Mouse (Mus musculus) intestine, embryonic 16.5 days (tissue): ENCODE results near the gene Surf2. TPM values are rescaled to one million over a fixed set of nuclear protein-coding genes. Genes with fewer than 3 reads are reported as not detected.

Source experiments
- ATAC-seq: fragments of 200-750 bp; cut with Nextera tagmentation; 2 replicates; pipeline ENCODE4 v1.8.0; 2017; ENCODE audit warnings: moderate TSS enrichment, moderate library complexity
- H3K27ac ChIP-seq: fragments of 300-500 bp; sonication (generic); 2 replicates; pipeline ENCODE4 v1.5.1; 2014; ENCODE audit warnings: mild to moderate bottlenecking, low read length
- H3K27me3 ChIP-seq: fragments of 300-500 bp; sonication (generic); replicated peaks from 2 replicates; pipeline ENCODE4 v1.6.1; 2014; ENCODE audit warnings: low read length, control low read depth, mixed read lengths; ENCODE audit not compliant: control insufficient read depth, insufficient read depth
- H3K36me3 ChIP-seq: fragments of 300-500 bp; sonication (generic); 2 replicates; pipeline ENCODE4 v1.6.1; 2014; ENCODE audit warnings: low read length, control low read depth; ENCODE audit not compliant: control insufficient read depth, insufficient read depth
- H3K4me1 ChIP-seq: fragments of 300-500 bp; sonication (generic); 2 replicates; pipeline ENCODE4 v1.6.1; 2014; ENCODE audit warnings: low read length, control low read depth, mixed read lengths; ENCODE audit not compliant: control insufficient read depth, insufficient read depth
- H3K4me2 ChIP-seq: fragments of 300-500 bp; sonication (generic); 2 replicates; pipeline ENCODE4 v1.6.1; 2014; ENCODE audit warnings: low read depth, low read length, control low read depth
- H3K4me3 ChIP-seq: fragments of 300-500 bp; sonication (generic); 2 replicates; pipeline ENCODE4 v1.5.1; 2014; ENCODE audit warnings: mild to moderate bottlenecking, low read length
- H3K9ac ChIP-seq: fragments of 300-500 bp; sonication (generic); 2 replicates; pipeline ENCODE4 v1.6.1; 2014; ENCODE audit warnings: low read depth, low read length
- H3K9me3 ChIP-seq: fragments of 300-500 bp; sonication (generic); 2 replicates; pipeline ENCODE4 v1.6.1; 2016; ENCODE audit warnings: low read length, control low read depth; ENCODE audit not compliant: control insufficient read depth
- WGBS: fragments of 180-500 bp; shearing (Covaris S2); extraction: QIAGEN DNeasy Blood & Tissue Kit; methylation state at CpG from one replicate; pipeline ENCODE4 v1.1.7; 2014; 5-methylcytosine and 5-hydroxymethylcytosine counted together
- polyA plus RNA-seq: library from polyadenylated mRNA; unstranded; fragments of >200 nt; fragmentation: Nextera tagmentation; extraction: Ambion mirVana; gene quantifications from 2 replicates; pipeline ENCODE4 v1.2.1, GENCODE M21; 2015

Gene Surf2
- polyA plus RNA-seq, 1 experiment from 2014 or later: 45.9 TPM

DNA sequence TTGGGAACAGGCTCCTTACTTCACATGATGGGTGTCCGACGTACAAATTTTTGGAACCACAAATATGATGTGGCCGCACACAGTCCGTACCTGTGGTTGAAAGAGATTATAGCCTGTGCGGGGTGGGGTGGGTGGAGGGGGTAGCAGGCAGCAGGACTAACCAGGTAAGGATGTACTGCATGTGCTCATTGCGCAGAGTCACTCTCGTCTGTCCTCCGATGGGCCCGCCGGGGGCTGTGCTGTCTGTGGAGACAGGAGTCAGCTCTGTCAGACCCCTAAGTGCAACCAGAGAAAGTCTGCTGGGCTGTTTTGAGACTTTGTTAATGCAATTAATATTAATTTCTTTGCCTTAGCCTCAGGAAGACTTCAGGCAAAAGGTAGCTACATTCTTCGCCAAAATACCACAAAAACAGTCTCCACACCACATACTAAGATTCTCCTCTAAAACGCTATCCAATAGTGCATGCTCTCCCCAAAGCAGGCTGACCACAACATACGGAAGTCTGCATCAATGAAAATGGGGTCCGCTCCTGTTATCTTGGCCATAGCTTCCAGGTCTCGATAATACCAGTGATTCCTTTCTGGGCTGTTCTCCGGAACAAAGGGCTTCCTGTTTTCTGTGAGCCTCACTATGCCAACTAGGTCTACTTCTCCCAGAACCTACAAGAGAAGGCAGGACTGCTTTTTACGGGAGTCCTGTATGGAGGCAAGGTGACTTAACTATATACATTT, 2.6 kb upstream of the Surf2 start:
- no peak overlapping the region for H3K4me2 ChIP-seq
- H3K27ac ChIP-seq: no peak overlapping the region
- H3K9ac ChIP-seq: no peak overlapping the region
- H3K9me3 ChIP-seq: no peaks in the 10 kb centered on the region
- no peak for ATAC-seq
- 76% methylated on average over 17 of the region's 17 CpGs for WGBS
- H3K4me3 ChIP-seq: no peak overlapping the region
- H3K4me1 ChIP-seq: peaks cover 43% of the 10 kb centered on the region
- H3K36me3 ChIP-seq: peaks cover 18% of the 10 kb centered on the region
- no peaks in the 10 kb centered on the region for H3K27me3 ChIP-seq

- H3K4me2 ChIP-seq: 0 out of 2 replicates have a peak overlapping the region, but pooled peaks have one; percentile 92
- no peak overlapping the region for H3K27ac ChIP-seq
- peaks cover 36% of the 10 kb centered on the region for H3K4me1 ChIP-seq
- ATAC-seq: no peak
- no peaks in the 10 kb centered on the region for H3K9me3 ChIP-seq
- H3K36me3 ChIP-seq: peaks cover 21% of the 10 kb centered on the region
- 0 out of 2 replicates have a peak overlapping the region, but pooled peaks have one; percentile 89 for H3K4me3 ChIP-seq
- H3K9ac ChIP-seq: peak overlapping the region; percentile 89; the same call in 1 of the 2 replicates
- 55% methylated on average over 8 of the region's 8 CpGs for whole genome bisulfite sequencing
- H3K27me3 ChIP-seq: no peaks in the 10 kb centered on the region
These were observed 1.8 kb upstream of the Surf2 start for GRCm38 (mm10) chr2:26914148-26914941.

DNA sequence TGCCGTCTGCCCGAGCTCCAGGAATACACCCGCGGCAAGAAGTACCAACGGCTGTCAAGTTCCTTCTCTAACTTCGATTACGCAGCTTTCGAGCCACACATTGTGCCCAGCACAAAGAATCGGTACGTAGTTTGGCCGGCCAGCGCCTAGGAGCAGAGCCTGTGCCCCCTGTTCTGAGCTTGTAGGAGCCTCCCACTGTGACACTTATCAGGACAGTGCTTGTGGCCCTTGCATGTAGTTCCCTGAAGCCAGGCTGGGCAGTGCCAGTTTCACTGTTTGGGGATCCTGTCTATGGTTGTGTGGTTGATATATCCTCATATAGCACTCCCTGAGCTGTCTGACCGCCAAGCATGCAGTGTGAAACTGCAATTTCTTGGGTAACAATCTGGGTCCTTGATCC, 571 bp downstream of the Surf2 start:
- ATAC-seq: peak; percentile 8
- Histone ChIP-seq H3K9me3 (no peaks in the 10 kb centered on the region), H3K4me2 (peak overlapping the region; percentile 92), H3K4me3 (peak overlapping the region; percentile 89), H3K9ac (peak overlapping the region; percentile 89), H3K4me1 (peaks cover 36% of the 10 kb centered on the region), H3K36me3 (peaks cover 36% of the 10 kb centered on the region), H3K27ac (peak overlapping the region; percentile 88), H3K27me3 (no peaks in the 10 kb centered on the region)
- WGBS: 1% methylated on average over 13 of the region's 13 CpGs

GRCm38 (mm10) chr2:26919684-26920083, 3.5 kb downstream of the Surf2 start:
- Histone ChIP-seq H3K27ac (no peak overlapping the region), H3K9ac (no peak overlapping the region), H3K36me3 (peaks cover 25% of the 10 kb centered on the region), H3K4me3 (no peak overlapping the region), H3K4me2 (no peak overlapping the region), H3K9me3 (no peaks in the 10 kb centered on the region), H3K27me3 (no peaks in the 10 kb centered on the region), H3K4me1 (peaks cover 27% of the 10 kb centered on the region)
- 81% methylated on average over 3 of the region's 3 CpGs for WGBS
- no peak for ATAC-seq

- H3K4me3 ChIP-seq: no peak overlapping the region
- no peak overlapping the region for H3K9ac ChIP-seq
- no peak overlapping the region for H3K4me2 ChIP-seq
- no peak for ATAC-seq
- 81% methylated on average over 6 of the region's 6 CpGs for WGBS
- no peak overlapping the region for H3K27ac ChIP-seq
- no peaks in the 10 kb centered on the region for H3K9me3 ChIP-seq
- H3K27me3 ChIP-seq: no peaks in the 10 kb centered on the region
- peaks cover 21% of the 10 kb centered on the region for H3K4me1 ChIP-seq
- H3K36me3 ChIP-seq: peaks cover 25% of the 10 kb centered on the region
These were observed 4.2 kb downstream of the Surf2 start for GRCm38 (mm10) chr2:26920190-26920855.

- Histone ChIP-seq H3K27ac (no peak overlapping the region), H3K36me3 (peaks cover 34% of the 10 kb centered on the region), H3K9ac (no peak overlapping the region), H3K4me1 (peaks cover 16% of the 10 kb centered on the region), H3K9me3 (no peaks in the 10 kb centered on the region), H3K4me2 (no peak overlapping the region), H3K4me3 (no peak overlapping the region), H3K27me3 (no peaks in the 10 kb centered on the region)
- 67% methylated on average over 9 of the region's 9 CpGs for WGBS
- ATAC-seq: no peak; the same call in 1 of the 2 replicates
These were observed 5.6 kb downstream of the Surf2 start for GRCm38 (mm10) chr2:26921784-26922183.

DNA sequence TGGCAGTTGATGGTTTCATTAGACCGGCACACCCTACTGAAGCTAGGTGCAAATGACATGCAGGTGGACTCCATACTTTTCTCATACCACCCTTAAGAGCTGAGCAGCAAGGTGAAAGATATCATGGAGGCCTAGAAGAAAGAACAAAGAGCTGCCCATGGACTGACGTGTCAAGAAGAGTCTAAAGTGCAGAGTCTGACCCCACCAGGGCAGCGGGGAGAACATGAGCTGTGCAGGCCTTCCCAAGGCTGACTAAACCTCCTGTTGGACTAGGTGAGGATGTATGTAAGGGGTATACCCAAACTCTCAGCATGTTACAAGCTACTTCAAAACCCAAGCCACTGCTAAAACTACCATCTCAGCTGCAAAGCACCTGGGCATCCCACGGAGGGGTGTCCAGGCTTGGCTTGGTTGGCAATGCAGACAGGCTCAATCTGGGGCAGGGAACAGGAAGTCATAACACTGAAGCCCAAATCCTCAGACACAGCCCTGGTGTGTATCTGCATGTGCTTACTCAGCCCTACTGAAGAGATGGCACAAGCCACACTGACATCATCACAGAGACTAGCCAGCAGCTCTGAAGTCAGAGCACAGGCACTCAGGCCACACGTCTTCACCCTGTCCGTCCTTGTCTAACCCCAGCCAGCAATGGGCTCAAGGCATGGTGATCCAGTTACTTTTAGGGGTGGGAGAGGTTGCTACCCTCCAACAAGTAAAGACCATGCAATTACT, 11.7 kb downstream of the Surf2 start:
- peaks cover 18% of the 10 kb centered on the region for H3K36me3 ChIP-seq
- no peak overlapping the region for H3K9ac ChIP-seq

DNA sequence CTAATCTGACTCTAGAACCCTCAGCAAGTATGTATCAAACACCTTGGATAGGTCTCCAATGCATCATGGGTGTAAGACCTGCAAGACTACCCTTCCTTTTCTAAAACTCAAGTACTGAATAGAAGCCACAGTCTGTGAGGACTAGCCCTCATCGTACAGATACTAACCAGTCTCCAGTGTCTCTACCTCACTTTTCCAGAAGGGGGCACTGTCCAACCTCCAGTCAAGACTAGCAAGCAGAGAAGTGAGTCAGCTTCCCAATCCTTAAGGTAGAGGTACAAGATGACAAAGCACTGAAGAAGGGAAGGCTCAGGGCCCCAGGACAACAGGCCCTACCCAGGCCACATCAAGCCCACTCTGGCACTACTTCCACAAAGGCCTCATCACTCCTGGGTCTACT, 14.2 kb downstream of the Surf2 start:
- H3K36me3 ChIP-seq: peaks cover 11% of the 10 kb centered on the region
- H3K4me2 ChIP-seq: no peak overlapping the region
- H3K9me3 ChIP-seq: no peaks in the 10 kb centered on the region
- no peak overlapping the region for H3K27ac ChIP-seq
- H3K4me3 ChIP-seq: peak overlapping the region; percentile 11; the same call in 1 of the 2 replicates
- no peak overlapping the region for H3K9ac ChIP-seq
- H3K27me3 ChIP-seq: no peaks in the 10 kb centered on the region
- H3K4me1 ChIP-seq: peaks cover 25% of the 10 kb centered on the region
- 48% methylated on average over 1 of the region's 1 CpGs for WGBS
- ATAC-seq: no peak

More for the DNA sequence above, 11.7 kb downstream of the Surf2 start:
- peaks cover 25% of the 10 kb centered on the region for H3K4me1 ChIP-seq
- 89% methylated on average over 6 of the region's 6 CpGs for WGBS
- H3K4me2 ChIP-seq: no peak overlapping the region
- 0 out of 2 replicates have a peak, but pooled peaks have one; percentile 31 for ATAC-seq
- H3K9me3 ChIP-seq: no peaks in the 10 kb centered on the region
- H3K27ac ChIP-seq: peak overlapping the region; percentile 17; the same call in 1 of the 2 replicates
- H3K4me3 ChIP-seq: no peak overlapping the region
- H3K27me3 ChIP-seq: no peaks in the 10 kb centered on the region
